Mouse (Mus musculus) cerebellum, postnatal 14 days (tissue): ENCODE measurements around the gene Pvr.
"Not testable (repeated sequence)": the region's sequence is repeated elsewhere in the genome, so short reads cannot be mapped to it uniquely, and the experiment has no call there.

Source experiments
- DNase-seq, 2 experiments: peaks; one replicate each; pipeline ENCODE4 v3.0.0; 2021; ENCODE audit warnings: mixed read lengths in 2 of 2

Gene Pvr

DNA sequence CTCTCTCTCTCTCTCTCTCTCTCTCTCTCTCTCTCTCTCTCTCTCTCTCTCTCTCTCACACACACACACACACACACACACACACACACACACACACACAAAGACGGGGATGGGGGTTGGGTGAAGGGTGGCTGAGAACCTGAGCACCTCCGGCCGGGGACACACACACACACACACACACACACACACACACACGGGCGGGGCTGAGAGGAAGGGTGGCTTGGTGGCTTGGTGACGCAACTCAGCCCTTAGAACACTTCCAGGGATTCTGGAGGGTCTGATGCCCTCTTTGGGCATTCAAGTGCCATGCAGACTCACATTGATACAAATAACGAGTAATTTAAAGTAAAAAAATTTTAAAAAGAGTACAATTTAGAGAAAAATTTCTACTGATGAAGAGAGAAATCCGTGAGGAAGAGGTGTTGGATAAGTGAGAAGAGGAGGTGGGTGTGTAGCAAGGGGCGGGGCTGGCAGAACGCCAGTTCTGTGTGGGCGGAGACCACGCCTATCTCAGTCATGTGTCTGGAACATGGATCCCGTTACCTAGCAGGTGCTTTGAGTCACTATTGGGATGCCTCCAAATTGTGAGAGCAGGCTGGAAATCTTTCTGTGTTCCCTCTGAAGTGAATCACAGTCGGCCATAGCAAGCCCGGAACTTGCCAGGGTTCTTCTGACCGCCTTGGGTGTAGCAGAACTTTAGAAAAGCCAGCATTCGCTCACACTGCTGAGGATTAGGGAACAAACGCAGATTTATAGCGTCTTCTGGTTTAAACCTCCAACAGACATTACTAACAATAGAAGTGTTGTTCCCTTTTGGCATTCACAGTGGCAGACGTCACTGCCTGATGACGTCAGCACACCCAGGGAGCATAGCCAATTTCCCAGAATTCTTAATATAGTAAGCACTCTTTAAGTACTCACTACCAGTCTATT, 12.2 kb upstream of the Pvr start:
- DNase-seq: peak; percentile 70 to 82

DNA sequence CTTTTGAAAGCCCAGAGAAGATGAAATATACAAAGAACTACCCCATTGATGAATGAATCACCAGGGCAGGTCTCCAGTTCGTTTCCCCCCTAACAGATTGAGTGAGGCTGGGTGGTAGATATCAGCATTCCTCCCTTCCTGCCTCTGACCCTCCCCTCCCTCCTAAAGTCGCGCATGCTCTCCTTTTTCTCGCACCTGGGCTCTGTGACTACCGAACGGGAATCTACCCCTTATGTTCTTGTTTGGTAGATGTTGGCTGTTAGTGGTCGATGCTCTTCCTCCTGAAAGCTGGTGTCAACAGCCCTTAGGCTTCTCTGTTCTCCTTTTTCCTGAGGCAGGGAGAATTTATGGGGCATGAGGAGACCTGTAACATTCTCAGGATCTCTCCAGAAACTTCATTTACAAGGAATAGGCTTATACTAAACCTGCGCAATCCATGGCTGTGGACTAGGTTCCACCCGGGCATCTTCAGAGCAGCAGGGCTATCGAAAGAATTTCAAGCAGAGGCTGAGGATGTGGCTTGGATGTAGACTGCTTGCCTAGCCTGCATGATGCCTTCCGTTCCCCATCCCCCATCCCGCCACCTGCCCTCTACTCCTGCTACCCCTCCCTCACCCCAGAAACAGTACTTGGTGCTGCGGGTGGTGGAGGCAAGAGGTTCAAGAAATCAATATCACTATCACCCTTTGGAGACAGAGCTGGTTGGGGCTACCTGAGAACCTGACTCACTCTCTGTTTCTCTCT, 11.3 kb upstream of the Pvr start:
- peak in 1 of 2 experiments; percentile 66 for DNase-seq

DNA sequence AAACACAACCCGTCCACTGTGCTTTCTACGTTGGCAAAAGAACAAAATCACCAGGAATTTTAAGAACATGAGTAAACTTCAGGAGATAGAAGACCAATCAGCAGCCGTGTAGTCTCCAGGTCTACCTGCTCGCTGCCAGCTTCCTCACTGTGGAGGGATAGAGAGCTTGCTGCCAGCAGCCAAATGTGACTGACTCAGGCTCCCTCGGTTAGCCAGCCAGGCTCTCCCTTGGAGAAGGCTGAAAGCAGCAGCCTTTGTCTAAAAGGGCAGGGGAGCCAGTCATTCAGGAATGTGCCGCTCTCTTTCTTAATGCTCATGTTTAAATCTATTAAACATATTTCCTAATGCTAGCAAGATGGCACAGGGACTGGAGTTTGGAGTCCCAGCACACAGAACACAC, 9.5 kb upstream of the Pvr start:
- DNase-seq: not testable (repeated sequence)

DNA sequence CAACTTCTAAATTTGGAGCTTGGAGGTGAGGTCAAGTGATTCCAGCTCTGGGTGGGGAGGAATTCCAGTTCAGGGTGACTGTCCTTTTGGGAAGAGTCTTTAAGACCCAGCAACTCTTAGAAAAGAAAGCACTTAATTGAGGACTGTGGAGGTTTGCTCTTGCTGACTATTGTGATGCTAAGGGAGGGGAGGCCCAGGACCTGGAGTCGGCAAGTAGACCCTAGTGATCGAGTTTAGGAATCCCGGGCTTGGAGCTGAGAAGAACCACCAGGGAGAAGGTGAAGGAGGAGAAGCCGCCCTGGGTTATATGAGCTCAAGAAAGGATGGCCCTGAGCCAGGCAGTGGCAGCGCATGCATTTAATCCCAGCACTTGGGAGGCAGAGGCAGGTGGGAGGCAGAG, 7.5 kb upstream of the Pvr start:
- DNase-seq: no peak

DNA sequence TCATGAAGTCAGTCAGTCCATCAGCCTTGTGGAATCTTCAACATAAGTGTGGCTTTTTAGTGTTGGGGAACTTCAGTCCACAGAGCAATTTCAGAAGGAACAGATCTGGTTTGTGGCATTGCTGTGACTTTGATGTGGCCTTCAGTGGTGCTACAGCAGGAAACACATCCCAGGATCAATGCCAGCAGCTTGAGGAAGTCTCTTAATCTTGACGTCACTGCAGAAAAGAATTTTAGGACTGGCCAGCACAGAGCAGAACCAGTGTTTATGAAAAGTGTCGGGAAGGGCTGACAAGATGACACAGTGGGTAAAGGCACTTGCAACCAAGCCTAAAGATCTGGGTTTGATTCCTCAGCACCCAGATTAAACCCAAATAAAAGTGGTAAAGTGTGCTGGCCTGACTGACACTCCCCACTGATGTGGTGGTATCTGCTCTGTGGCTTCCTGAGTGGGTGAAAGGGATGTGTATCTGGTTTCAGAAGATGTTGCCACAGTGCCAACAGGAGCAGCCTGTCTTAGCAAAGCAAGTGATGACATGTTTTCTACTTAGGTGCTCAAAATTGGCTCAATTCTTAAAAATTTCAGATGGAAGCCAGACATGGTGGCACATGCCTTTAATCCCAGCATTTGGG, 6.0 kb upstream of the Pvr start:
- DNase-seq: no peak

DNA sequence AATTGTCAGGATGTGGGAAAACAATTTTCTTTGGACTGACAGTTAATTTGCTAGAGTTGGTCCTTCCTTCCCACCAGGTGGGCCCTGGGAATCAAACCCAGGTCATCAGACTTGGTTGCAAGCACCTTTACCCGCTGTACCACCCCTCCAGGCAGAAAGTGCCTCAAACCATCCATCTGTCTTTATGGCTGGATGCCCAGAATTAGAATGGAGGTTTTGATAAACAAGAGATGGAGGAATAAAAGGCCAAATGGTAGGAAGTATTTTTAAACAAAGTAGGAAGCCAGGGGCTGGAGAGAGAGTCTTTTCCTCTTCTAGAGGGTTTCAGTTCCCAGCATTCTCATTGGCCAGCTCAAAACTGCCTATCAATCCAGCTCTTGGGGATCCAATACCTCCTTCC, 4.4 kb upstream of the Pvr start:
- peak; percentile 20 to 33 for DNase-seq

DNA sequence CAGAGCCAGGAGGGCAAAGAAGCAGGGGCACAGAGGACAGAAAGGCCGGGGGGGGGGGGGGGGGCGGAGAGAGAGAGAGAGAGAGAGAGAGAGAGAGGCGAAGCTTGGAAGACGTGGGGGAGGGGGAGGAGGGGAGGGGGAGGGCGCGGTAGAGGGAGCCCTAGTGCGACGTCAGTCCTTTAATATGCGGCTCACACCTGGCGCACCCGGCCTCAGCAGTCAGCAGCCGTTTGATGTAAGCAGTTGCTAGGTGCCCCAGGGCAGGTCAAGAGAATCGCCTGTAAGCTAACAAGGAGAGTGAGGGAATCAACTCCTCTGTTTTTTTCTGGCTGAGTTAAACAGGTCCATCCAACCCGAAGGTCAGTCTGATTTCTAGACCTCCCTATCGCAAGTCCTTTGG, 2.8 kb upstream of the Pvr start:
- no peak for DNase-seq

DNA sequence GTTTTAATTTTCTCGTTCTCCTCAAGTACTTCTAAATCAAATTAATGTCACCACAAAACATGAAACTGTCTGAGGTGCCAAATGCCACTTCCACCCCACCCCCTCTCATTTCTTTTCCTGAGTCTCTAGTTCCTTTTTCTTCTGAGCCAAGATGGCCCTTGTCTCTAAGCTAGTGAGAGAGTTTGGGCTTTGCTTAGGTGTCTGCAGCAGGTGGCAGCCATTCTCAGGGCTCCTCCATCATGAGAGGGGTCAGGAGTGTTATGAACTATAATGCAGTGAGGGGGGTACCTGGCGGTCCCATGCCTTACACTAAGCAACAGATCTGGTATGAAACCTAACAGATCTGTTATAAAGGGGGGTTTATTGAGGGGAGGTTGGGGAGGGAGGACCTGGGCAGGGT, 2.4 kb upstream of the Pvr start:
- DNase-seq: no peak

DNA sequence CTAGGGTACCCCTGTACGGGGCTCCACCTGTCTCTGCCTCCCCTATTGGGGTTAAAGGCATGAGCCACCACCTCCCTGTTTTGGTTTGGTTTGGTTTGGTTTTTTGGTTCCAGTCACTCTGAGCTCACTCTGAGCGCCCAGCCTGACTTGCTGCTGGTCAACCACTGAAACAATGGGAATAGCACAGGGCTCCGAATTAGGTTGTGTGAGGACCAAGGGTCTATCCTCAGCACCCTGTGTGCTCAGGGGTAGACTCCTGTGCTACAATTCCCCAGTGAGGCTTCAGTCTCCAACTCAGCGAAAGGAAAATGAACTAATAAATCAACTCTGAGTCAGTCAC, 824 bp downstream of the Pvr start:
- no peak for DNase-seq

DNA sequence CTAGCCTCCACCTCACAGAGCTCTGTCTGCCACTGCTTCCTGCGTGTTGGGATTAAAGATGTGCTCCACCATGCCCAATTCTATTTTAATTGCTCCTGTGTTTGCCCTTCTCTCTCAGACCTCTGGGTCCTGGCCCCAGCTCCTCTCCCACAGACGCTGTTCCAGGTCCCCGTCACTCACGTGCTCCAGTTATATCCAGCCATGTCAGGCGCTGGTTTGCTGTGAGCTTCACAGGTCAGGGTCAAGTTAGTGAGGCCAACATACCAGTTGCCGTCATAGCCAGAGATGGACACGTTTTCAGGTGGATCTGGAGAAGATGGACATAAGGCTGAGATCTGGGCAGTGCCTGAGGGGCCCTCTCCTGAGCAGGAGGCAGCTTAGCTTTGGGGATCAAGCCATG, 6.4 kb downstream of the Pvr start:
- no peak for DNase-seq

DNA sequence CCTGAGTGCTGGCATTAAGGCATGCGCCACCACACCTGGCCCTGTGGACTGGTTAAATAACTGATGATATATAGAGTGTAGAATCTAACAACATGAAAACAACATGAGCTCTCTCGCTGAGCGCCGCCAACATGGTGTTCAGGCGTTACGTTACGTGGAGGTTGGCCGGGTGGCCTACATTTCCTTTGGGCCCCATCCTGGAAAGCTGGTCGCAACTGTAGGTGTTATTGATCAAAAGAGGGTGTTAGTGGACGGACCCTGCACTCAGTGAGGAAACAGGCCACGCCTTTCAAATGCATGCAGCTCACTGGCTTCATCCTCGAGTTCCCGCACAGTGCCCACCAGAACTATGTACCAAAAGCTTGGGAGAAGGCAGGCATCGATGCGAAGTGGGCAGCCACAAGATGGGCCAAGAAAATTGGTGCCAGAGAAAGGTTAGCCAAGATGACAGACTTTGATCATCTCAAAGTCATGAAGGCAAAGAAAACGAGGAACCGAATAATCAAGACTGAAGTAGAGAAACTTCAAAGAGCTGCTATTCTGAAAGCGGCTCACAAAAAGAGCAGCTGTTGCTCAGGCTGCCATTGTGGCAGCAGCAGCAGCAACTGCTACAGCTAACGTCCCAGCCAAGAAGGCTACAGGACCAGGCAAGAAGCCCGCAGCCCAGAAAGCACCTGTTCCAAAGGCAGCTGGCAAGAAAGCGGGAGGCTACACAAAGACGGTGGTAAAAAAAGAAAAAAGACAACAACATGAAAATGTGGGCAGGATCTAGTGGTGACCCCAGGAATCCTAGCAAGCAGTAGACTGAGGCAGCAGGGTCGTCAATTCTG, 9.1 kb downstream of the Pvr start:
- DNase-seq: peak in 1 of 2 experiments; percentile 37

DNA sequence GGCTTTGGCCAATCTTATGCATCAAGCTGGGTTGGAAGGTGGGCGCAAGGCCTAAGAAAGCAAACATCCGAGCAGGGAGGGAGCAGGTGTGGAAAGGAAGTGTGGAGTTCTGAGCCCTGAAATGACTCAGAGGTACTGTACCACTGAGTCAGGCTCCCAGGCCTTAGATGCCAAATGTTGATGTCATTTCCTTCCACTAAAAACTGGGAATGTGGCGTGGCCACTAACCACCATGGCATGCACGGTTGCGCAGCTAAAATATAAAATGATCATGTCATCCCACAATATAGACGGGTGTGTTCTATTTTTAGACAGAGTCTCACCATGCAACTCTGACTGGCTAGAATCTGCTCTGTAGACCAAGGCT, 9.7 kb downstream of the Pvr start:
- DNase-seq: no peak

DNA sequence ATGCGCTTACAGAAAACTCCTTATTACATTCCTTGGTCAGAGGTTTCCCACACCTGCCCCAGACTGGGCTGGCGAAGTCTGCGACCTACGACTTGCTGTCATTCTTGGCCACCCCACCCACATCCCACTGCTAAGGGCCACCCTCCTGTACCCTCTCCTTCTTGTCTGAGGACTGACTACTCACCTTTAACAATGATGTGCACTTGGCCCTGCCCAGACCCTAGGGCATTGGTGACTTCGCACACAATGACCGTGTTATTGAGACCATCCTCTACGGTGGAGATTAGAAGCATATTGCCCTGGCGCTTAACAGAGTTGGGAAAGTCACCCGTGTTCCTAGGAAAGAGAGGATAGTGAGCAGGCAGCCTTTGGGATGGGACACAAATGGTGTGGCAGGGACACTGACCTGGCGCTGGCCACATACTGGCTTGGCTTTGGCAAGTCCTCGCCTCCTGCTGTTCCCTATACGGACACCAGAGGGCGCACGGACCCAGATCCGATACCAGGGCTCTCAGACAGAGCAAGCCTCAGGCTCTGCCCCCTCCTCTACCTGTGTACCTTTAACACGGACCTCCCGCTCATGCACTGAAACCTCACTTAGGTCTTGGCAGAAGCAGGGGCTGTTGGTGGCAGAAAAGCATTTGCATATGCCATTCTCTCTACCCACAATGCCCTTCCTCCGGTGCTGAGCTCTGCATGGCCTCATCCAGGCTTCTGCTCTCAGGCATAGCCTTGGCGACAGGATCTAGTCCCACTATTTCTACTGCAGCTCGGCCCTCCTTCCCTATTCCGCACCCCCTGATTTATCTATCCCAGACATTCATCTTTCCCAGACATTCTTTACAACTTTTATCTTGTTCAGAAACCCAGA, 10.3 kb downstream of the Pvr start:
- DNase-seq: peak; percentile 87 to 93

DNA sequence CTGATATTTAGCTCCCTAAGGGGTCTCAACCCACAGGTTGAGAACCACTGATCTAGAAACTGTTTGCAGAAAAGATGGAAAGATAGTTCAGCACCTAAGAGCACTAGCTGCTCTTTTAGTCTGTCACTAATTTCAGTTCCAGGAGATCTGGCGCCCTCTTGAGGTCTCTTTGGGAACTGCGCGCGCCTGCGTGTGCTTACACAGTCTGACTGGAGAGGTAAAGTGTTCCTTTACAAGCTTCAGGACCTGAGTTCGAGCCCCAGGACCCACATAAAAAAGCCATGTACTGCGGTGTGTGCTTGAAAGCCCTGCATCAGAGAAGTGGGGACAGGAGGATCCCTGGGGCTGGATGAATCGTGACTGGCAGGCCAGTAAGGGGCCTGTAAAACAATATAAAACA, 31.1 kb downstream of the Pvr start:
- DNase-seq: peak; percentile 15 to 47

DNA sequence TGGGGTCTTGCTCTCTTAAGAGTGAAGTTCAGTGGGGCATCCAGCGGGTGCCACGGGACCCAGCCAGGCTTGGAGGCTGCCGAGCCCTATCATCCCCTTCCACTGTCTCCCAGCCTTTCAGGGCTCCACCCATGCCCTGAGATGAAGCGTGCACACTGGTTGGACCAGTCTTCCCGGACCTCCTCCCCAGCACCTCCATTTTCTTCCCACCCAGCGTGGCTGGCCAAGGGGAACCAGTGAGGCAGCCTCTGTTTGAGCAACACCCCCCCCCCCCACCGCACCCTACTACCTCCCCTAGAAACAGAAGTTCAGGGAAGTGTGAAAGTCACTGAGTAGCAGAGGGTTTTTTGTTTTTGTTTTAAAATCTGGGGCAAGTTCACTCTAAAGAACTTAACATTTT, 33.1 kb downstream of the Pvr start, which contains the start of gene Ceacam19:
Gene Ceacam19, minus strand, starts transcription at position 117 of the 400 bp plus-strand sequence.
- DNase-seq: no peak

DNA sequence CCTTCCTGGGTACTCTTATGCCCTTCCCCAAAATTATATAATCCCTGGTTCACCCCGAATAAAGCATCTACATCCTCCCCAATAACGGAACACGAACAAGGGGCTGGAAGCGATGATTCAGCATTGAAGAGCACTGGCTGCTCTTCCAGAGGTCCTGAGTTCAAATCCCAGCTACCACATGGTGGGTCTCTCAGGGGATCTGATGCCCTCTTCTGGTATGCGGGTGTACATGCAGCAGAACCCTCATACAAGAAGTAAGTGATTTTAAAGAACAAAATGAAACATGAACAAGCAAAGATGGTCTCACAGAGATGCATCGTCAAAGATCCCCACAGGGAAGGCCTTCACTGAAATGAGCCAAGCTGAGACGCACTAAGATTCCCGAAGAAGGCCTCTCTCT, 40.2 kb downstream of the Pvr start:
- no peak for DNase-seq

DNA sequence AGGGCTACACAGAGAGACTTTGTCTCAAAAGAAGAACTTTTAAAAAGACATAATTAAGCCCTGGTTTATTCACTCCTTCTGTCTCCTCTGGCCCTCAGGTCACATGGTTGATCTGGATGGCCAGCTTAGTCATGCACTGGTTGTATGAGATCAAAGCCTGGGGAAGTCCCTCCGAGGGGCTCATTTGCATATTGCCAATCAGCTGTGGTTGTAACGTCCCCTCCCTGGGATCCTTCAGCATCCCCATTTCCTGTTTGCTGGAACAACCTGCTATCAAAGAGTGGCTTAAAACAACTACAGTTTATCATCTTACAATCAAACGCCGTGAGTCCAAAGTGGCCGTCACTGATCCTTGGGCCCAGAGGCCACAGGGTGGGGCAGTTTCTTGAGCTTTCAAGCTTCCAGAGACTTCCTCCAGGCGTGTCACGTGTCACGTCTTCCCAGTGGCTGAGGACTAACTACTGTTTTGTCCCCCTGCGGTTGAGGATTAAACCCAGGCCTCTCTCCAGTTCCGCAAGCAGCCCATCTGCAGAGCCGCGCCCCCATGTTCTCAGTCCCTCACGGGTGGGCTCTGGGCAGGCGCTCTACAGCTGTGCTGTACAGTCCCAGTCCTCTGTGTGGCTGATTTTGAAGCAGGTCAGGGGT, 44.1 kb downstream of the Pvr start:
- DNase-seq: no peak

DNA sequence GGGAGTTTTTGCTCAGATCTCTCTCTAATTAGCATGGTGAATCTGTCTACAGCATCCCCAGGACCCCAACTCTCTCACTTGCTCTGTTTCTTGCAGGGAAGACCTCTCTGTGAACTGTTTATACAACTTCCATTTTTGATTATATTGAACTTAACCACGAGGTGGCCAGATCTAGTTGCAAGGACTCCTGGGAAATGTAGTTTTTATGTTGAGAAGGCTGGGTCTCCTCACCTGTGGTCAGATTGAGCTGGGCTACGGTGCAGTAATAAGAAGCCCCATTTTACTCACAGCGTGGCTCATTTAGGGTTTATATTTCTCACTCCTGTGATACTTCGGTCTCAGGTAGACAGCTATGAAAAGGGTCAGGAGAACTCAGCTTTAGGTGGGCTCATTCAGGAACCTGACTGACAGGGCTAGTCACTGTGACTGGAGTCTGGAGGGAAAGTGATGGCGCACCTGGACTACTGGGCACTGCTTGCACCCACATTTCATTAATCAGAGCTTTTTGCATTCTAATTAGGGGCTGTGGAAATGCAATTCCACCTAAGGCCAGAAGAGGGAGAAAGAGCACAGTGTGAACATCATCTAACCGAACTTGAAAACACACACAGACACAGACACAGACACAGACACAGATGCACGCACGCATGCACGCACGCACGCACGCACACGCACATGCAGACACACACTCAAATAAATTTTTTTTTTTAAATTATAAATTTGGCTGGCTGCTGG, 44.8 kb downstream of the Pvr start:
- DNase-seq: peak; percentile 50 to 66

DNA sequence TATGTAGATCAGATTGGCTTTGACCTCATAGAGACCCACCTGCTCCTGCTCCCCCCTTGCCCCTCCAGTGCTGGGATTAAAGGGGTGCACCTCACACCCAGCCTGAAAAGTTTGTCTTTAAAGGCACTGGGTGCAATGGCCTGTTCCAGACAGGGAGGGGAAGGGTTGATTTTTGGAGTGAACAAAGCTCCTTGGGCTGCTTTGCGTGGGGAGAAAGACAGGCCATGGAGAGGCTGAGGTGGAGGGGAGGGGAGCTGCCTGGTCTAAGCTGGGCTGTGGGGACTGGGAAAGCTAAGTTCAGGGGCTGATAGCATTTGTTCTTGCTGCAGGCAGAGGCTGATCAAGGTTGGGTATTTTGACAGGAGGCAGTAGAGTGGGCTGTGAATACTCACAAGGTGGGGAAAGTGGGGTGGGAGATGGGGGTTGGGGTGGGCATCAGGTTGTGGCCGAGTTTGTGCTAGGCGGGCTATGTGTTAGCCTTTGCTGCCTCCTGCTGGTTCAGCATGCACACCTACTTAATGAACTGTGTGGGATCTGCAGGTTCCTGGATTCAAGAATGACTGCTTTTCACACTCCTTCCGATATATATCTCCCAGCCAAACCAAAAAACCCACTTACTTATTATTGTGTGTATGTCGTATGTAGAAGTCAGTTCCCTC, 48.9 kb downstream of the Pvr start:
- no peak for DNase-seq

DNA sequence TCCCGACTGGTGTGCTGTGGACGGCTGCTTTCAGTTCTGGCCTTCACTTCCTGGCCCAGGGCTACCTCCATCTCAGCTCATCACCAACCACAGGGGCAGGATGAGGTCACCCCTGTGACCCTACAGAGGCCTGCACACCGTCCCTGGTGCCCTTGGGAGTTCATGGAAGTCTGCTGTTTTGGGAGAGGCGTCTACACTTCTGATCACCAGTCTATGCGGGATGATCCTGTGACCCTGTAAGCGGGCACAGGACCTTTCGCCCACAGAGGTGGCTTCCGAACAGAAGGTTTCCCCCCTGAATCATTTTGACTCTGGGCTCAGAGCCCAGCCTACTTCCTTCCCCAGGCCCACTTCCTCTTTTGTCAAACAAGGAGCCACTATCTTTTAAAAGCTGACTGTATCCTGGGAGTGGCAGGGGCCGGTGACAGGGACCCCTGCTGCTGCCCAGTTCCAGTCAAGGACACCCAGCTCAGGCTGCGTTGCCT, 49.8 kb downstream of the Pvr start:
- DNase-seq: no peak
